Mouse (Mus musculus): ENCODE measurements at regions not wholly inside any gene's neighbourhood (a gene's known extent, or its start where the extent isn't known, plus 50 kb on each side); places are given as distances from the start of the nearest gene placed in this dataset.

DNA sequence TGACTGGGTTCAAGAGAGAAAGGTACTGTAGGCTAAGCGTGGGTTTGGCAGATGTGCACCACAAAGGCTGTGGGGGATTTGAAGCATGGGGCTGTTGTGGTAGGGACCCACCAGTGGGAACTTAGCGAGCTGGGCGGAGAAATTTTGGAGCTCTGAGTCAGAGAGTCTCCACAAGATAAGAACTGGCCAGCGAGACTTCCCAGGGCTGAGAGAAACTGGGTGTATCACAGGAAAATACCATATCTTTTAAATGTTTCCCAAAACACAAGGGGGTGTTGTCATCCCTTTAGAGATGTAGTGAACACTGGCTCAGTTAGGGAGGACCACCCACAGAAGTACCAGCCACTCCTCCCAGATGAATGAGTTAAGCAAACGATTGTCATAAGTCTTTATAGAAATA is 107.3 kb upstream of the Arid2 start:
- TF ChIP-seq MAX (IDR thresholded peaks at IDR 0.05) = no peak
- TF ChIP-seq CTCF (IDR thresholded peaks at IDR 0.05; ENCODE audit: control insufficient read depth, insufficient read depth, insufficient read length) = no peak
- TF ChIP-seq USF1 (IDR thresholded peaks at IDR 0.05; ENCODE audit: low read depth) = no peak

All from C2C12 (cell line).